Mouse (Mus musculus) NIH3T3 (cell line): ENCODE results near the gene Sytl3.
"Not testable (repeated sequence)": the region's sequence is repeated elsewhere in the genome, so short reads cannot be mapped to it uniquely, and the experiment has no call there.

Source experiments
- DNase-seq: peaks from one replicate; pipeline ENCODE4 v3.0.0-alpha.2; 2012; ENCODE audit warnings: low read depth

Gene Sytl3

GRCm38 (mm10) chr17:6658801-6659200 is at the start of gene Sytl3:
Gene Sytl3, plus strand, starts transcription at chr17:6659093.
- DNase-seq, result not testable (repeated sequence)

- DNase-seq, result not testable (repeated sequence)
These were observed 45.4 kb upstream of the Sytl3 start for GRCm38 (mm10) chr17:6613524-6613923.

GRCm38 (mm10) chr17:6614316-6614715 is 44.6 kb upstream of the Sytl3 start:
- not testable (repeated sequence) for DNase-seq

GRCm38 (mm10) chr17:6616731-6617130 is 42.2 kb upstream of the Sytl3 start:
- not testable (repeated sequence) for DNase-seq

GRCm38 (mm10) chr17:6617689-6618400 is 41.0 kb upstream of the Sytl3 start:
- DNase-seq, result not testable (repeated sequence)

GRCm38 (mm10) chr17:6619271-6619670 is 39.6 kb upstream of the Sytl3 start:
- DNase-seq, result not testable (repeated sequence)

- not testable (repeated sequence) for DNase-seq
These were observed 38.9 kb upstream of the Sytl3 start for GRCm38 (mm10) chr17:6620035-6620434.

GRCm38 (mm10) chr17:6620730-6621451 is 38.0 kb upstream of the Sytl3 start:
- DNase-seq, result not testable (repeated sequence)

- DNase-seq, result not testable (repeated sequence)
These were observed 36.9 kb upstream of the Sytl3 start for GRCm38 (mm10) chr17:6621976-6622375.

- not testable (repeated sequence) for DNase-seq
These were observed 33.9 kb upstream of the Sytl3 start for GRCm38 (mm10) chr17:6624926-6625558.

- DNase-seq, result not testable (repeated sequence)
These were observed 28.5 kb upstream of the Sytl3 start for GRCm38 (mm10) chr17:6630398-6630797.

- not testable (repeated sequence) for DNase-seq
These were observed 26.0 kb upstream of the Sytl3 start for GRCm38 (mm10) chr17:6632850-6633249.

- not testable (repeated sequence) for DNase-seq
These were observed 23.1 kb upstream of the Sytl3 start for GRCm38 (mm10) chr17:6635781-6636180.

GRCm38 (mm10) chr17:6636861-6637260 is 22.0 kb upstream of the Sytl3 start:
- DNase-seq, result no peak

GRCm38 (mm10) chr17:6637434-6637833 is 21.5 kb upstream of the Sytl3 start:
- DNase-seq, result not testable (repeated sequence)

GRCm38 (mm10) chr17:6638444-6638843 is 20.4 kb upstream of the Sytl3 start:
- DNase-seq, result not testable (repeated sequence)

- DNase-seq, result not testable (repeated sequence)
These were observed 19.4 kb upstream of the Sytl3 start for GRCm38 (mm10) chr17:6639486-6639885.

GRCm38 (mm10) chr17:6640044-6640637 is 18.8 kb upstream of the Sytl3 start:
- DNase-seq, result not testable (repeated sequence)

GRCm38 (mm10) chr17:6640771-6641429 is 18.0 kb upstream of the Sytl3 start:
- DNase-seq, result not testable (repeated sequence)

- DNase-seq, result not testable (repeated sequence)
These were observed 14.7 kb upstream of the Sytl3 start for GRCm38 (mm10) chr17:6644210-6644609.

- not testable (repeated sequence) for DNase-seq
These were observed 14.2 kb upstream of the Sytl3 start for GRCm38 (mm10) chr17:6644673-6645072.

- DNase-seq, result not testable (repeated sequence)
These were observed 13.2 kb upstream of the Sytl3 start for GRCm38 (mm10) chr17:6645668-6646067.
